Mouse (Mus musculus) CD4-positive, CD25-positive, alpha-beta regulatory T cell (primary cell): ENCODE measurements around the gene 4921530L21Rik. TPM values are rescaled to one million over a fixed set of nuclear protein-coding genes. Genes with fewer than 3 reads are reported as not detected.

Experiments
- polyA plus RNA-seq: library from polyadenylated mRNA; unstranded; fragments of 100-300 nt; shearing (Covaris generic); gene quantifications from one replicate; pipeline ENCODE4 v1.2.1, GENCODE M21; 2017

The 4921530L21Rik gene
- not detected for polyA plus RNA-seq

GRCm38 (mm10) chr14:95880954-95881353, at the start of gene 4921530L21Rik:
Gene 4921530L21Rik, plus strand, starts transcription at chr14:95881254.

